Mouse (Mus musculus) liver, embryonic 14.5 days (tissue): ENCODE measurements at regions not wholly inside any gene's neighbourhood (a gene's known extent, or its start where the extent isn't known, plus 50 kb on each side); places are given as distances from the start of the nearest gene placed in this dataset.

ENCODE experiments used
- ATAC-seq: fragments of 200-750 bp; cut with Nextera tagmentation; 2 replicates; pipeline ENCODE4 v1.8.0; 2017; ENCODE audit warnings: moderate number of reproducible peaks, mild to moderate bottlenecking, moderate library complexity; ENCODE audit not compliant: insufficient read depth
- DNase-seq, 3 experiments: peaks; one replicate each; pipeline ENCODE4 v3.0.0-alpha.2; 2012 to 2013; ENCODE audit warnings: low read depth in 3 of 3, low spot score in 3 of 3
- H3K27ac ChIP-seq: fragments of 300-500 bp; sonication (generic); 2 replicates; pipeline ENCODE4 v1.5.1; 2014; ENCODE audit warnings: moderate library complexity, mild to moderate bottlenecking, control low read depth, inconsistent platforms
- H3K27me3 ChIP-seq: fragments of 300-500 bp; sonication (generic); 2 replicates; pipeline ENCODE4 v1.6.1; 2014; ENCODE audit warnings: mild to moderate bottlenecking, low read length, moderate library complexity; ENCODE audit not compliant: control insufficient read depth, insufficient read depth
- H3K36me3 ChIP-seq: fragments of 300-500 bp; sonication (generic); replicated peaks from 2 replicates; pipeline ENCODE4 v1.6.1; 2014; ENCODE audit warnings: low read depth; ENCODE audit not compliant: control insufficient read depth, insufficient read depth
- H3K4me1 ChIP-seq, 2 experiments: fragments of 200-500 bp in 1 of 2; fragments of 300-500 bp in 1 of 2; sonication (generic) in 1 of 2; replicated peaks; 2 replicates each; pipeline ENCODE4 v1.6.1; 2012 to 2014; ENCODE audit warnings: antibody characterized with exemption in 1 of 2, inconsistent platforms in 1 of 2, low read length in 1 of 2; ENCODE audit not compliant: control insufficient read depth in 2 of 2, insufficient read depth in 2 of 2
- H3K4me2 ChIP-seq: fragments of 300-500 bp; sonication (generic); 2 replicates; pipeline ENCODE4 v1.6.1; 2014; ENCODE audit warnings: low read depth, mild to moderate bottlenecking, control low read depth, moderate library complexity
- H3K4me3 ChIP-seq, 2 experiments: fragments of 200-500 bp in 1 of 2; fragments of 300-500 bp in 1 of 2; sonication (generic) in 1 of 2; 2 replicates each; pipeline ENCODE4 v1.5.1; 2012 to 2014; ENCODE audit warnings: low read depth in 2 of 2, low read length in 2 of 2, mild to moderate bottlenecking in 2 of 2, control low read depth in 1 of 2, inconsistent platforms in 1 of 2, moderate library complexity in 1 of 2; ENCODE audit not compliant: insufficient read depth in 1 of 2
- H3K9ac ChIP-seq: fragments of 300-500 bp; sonication (generic); replicated peaks from 2 replicates; pipeline ENCODE4 v1.6.1; 2014; ENCODE audit warnings: mild to moderate bottlenecking, control low read depth, moderate library complexity
- H3K9me3 ChIP-seq: fragments of 300-500 bp; sonication (generic); 2 replicates; pipeline ENCODE4 v1.6.1; 2016; ENCODE audit warnings: low read length, mixed read lengths; ENCODE audit not compliant: control insufficient read depth
- CTCF ChIP-seq: IDR thresholded peaks from 2 replicates; pipeline ENCODE4 v1.5.1; 2016; ENCODE audit warnings: antibody characterized with exemption, low read depth, control low read depth
- EP300 ChIP-seq: IDR thresholded peaks from 2 replicates; pipeline ENCODE4 v1.6.1; 2016; ENCODE audit warnings: antibody characterized with exemption, low read depth
- WGBS: fragments of 180-500 bp; shearing (Covaris S2); extraction: QIAGEN DNeasy Blood & Tissue Kit; methylation state at CpG from one replicate; pipeline ENCODE4 v1.1.7; 2014; ENCODE audit not compliant: insufficient replicate concordance; 5-methylcytosine and 5-hydroxymethylcytosine counted together

DNA sequence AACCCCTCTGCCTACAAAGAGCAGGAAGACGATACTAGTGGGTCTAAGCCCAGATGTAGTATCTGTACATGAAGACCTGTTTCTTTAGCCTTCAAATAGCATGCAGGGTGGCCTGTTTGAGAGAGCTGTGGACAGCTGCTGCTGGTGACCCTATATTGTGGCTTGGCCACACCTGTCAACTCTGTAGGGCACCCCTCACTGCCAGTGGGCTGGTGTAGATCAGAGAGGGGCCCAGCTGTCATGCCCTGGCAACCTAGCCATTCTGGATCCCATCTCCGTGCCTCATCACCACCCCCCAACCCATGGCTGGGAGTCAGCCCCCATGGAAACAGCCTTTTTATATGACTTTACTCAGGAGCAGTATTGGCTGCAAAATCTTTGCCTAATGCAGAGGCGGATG, 160.2 kb upstream of the Ncam1 start:
- Histone ChIP-seq H3K27ac (no peak overlapping the region), H3K4me2 (no peak overlapping the region), H3K9ac (no peak overlapping the region), H3K27me3 (no peaks in the 10 kb centered on the region), H3K4me1 (no peaks in the 10 kb centered on the region; a peak in 1 of 4 replicates), H3K9me3 (no peaks in the 10 kb centered on the region), H3K4me3 (no peak overlapping the region), H3K36me3 (no peaks in the 10 kb centered on the region)
- DNase-seq (no peak), ATAC-seq (no peak)
- 52% methylated on average over 3 of the region's 3 CpGs for WGBS
- TF ChIP-seq EP300 = no peak
- TF ChIP-seq CTCF = no peak

DNA sequence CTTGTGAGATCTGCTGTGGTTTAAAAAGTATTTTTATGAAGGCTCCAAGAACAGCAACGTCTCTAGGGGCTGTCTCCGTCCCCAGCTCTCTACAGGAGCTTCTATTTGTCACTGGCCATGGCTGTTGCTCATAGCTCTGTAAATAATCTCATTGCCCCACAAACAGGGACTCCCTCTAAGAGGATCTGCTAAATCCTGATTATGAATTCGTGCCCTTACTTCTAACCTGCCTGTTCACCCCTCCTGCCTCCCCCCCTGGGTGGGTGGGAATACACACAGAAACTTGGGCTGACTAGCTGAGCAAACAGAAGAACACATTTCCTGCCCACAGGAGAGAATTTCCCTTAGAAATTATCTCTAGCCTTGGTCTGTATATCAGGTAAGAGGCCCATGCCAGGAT, 155.9 kb upstream of the Ncam1 start:
- ATAC-seq (no peak), DNase-seq (no peak)
- Histone ChIP-seq H3K27ac (no peak overlapping the region), H3K4me3 (no peak overlapping the region), H3K4me2 (no peak overlapping the region), H3K4me1 (no peaks in the 10 kb centered on the region), H3K27me3 (no peaks in the 10 kb centered on the region), H3K36me3 (no peaks in the 10 kb centered on the region), H3K9me3 (no peaks in the 10 kb centered on the region), H3K9ac (no peak overlapping the region)
- TF ChIP-seq CTCF = no peak
- TF ChIP-seq EP300 = no peak
- 35% methylated on average over 3 of the region's 3 CpGs for WGBS

DNA sequence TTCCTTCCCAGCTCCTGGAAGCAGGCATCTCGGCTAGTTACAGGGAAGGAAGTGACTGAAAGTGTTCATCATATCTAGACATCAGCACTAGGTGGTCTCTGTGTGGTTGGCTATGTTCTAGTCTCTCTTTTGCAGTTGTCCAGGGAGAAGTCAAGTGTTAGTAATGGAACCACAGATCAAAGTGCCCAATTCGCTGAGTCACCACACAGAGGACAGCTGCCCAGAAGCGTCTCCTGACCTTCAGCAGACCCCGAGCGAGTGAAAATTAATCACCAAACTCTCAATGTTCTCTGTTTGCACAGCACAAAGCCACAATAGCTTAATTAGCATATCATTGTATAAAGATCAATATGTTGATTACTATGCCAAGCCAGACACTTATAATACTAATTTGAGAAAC, 151.6 kb upstream of the Ncam1 start:
- Histone ChIP-seq H3K9ac (no peak overlapping the region), H3K27me3 (no peaks in the 10 kb centered on the region), H3K4me2 (no peak overlapping the region), H3K27ac (no peak overlapping the region), H3K4me3 (no peak overlapping the region), H3K36me3 (no peaks in the 10 kb centered on the region), H3K9me3 (no peaks in the 10 kb centered on the region), H3K4me1 (no peaks in the 10 kb centered on the region)
- TF ChIP-seq EP300 = no peak
- no peak for TF ChIP-seq CTCF
- WGBS = 54% methylated on average over 5 of the region's 5 CpGs
- ATAC-seq (no peak), DNase-seq (no peak)

DNA sequence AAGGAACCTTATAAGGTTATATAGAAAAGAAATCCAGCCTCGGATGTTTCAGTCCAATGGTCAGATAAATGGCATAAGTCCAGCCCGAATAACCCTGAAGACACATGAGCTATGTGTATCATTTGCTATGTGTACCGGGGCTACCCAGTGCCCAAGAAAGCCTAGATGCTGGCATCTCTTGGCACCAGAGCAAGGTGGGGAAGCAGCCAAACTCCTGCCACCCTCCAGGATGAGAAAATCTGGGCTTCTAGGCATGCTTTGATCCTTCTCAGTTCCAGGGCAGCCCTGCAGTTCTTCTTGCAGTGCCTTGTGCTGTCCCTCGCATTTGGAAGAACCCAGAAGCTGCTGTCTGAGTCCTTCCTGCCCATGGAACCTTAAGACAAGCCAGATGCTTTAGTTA, 149.8 kb upstream of the Ncam1 start:
- no peaks in the 10 kb centered on the region for H3K4me1 ChIP-seq
- ATAC-seq (no peak), DNase-seq (no peak)
- no peaks in the 10 kb centered on the region for H3K9me3 ChIP-seq
- WGBS = 68% methylated on average over 4 of the region's 4 CpGs
- no peak overlapping the region for H3K9ac ChIP-seq
- no peak overlapping the region for H3K27ac ChIP-seq
- TF ChIP-seq CTCF = no peak
- no peak for TF ChIP-seq EP300
- H3K4me2 ChIP-seq = no peak overlapping the region
- no peaks in the 10 kb centered on the region for H3K36me3 ChIP-seq
- no peak overlapping the region for H3K4me3 ChIP-seq
- no peaks in the 10 kb centered on the region for H3K27me3 ChIP-seq

DNA sequence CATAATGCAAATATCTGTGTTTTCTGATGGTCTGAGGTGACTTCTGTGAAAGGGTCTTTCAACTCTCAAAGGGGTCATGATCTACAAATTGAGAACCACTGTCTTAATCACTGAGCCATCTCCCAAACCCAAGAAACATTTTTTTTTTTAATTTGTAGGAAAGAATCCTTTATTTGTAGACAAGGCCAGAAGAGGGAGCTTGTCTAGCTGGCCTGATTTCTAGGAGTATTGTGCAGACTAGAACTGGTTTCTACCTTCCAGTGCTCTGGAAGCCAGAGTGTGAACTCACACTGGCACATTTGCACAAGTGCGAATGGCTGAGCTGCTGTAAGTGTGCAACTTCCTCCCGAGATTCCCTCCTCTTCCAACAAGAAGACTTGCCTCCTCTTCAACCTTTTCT, 148.1 kb upstream of the Ncam1 start:
- no peak for TF ChIP-seq CTCF
- no peak for TF ChIP-seq EP300
- WGBS = 56% methylated on average over 2 of the region's 2 CpGs

More for the DNA sequence above, 148.1 kb upstream of the Ncam1 start:
- no peak overlapping the region for H3K27ac ChIP-seq
- H3K36me3 ChIP-seq = no peaks in the 10 kb centered on the region
- H3K4me3 ChIP-seq = no peak overlapping the region
- no peaks in the 10 kb centered on the region for H3K9me3 ChIP-seq
- H3K4me2 ChIP-seq = no peak overlapping the region
- H3K4me1 ChIP-seq = no peaks in the 10 kb centered on the region
- no peak overlapping the region for H3K9ac ChIP-seq
- DNase-seq (no peak), ATAC-seq (no peak)
- H3K27me3 ChIP-seq = no peaks in the 10 kb centered on the region
